Mouse (Mus musculus) ovary, postnatal 10 days (tissue): Measurements from ENCODE around the gene Elovl5.

Source experiments
- DNase-seq: peaks from one replicate; pipeline ENCODE4 v3.0.0; 2022; ENCODE audit warnings: low spot score

Elovl5 gene

GRCm38 (mm10) chr9:77929296-77929695 is 12.1 kb downstream of the Elovl5 start:
- DNase-seq = no peak

GRCm38 (mm10) chr9:77930036-77930859 is 13.1 kb downstream of the Elovl5 start:
- no peak for DNase-seq

- no peak for DNase-seq
Observed at GRCm38 (mm10) chr9:77930860-77931184, 13.7 kb downstream of the Elovl5 start.

GRCm38 (mm10) chr9:77931740-77932139 is 14.6 kb downstream of the Elovl5 start:
- no peak for DNase-seq

- DNase-seq = no peak
Observed at GRCm38 (mm10) chr9:77935818-77936611, 18.9 kb downstream of the Elovl5 start.

- no peak for DNase-seq
Observed at GRCm38 (mm10) chr9:77937875-77938274, 20.7 kb downstream of the Elovl5 start.

GRCm38 (mm10) chr9:77938761-77939553 is 21.8 kb downstream of the Elovl5 start:
- no peak for DNase-seq

- no peak for DNase-seq
Observed at GRCm38 (mm10) chr9:77939554-77939920, 22.4 kb downstream of the Elovl5 start.

- DNase-seq = no peak
Observed at GRCm38 (mm10) chr9:77941058-77941457, 23.9 kb downstream of the Elovl5 start.

GRCm38 (mm10) chr9:77941836-77942235 is 24.7 kb downstream of the Elovl5 start:
- DNase-seq = no peak

GRCm38 (mm10) chr9:77942411-77942810 is 25.2 kb downstream of the Elovl5 start:
- no peak for DNase-seq

- DNase-seq = no peak
Observed at GRCm38 (mm10) chr9:77943316-77943715, 26.2 kb downstream of the Elovl5 start.

- no peak for DNase-seq
Observed at GRCm38 (mm10) chr9:77944195-77944594, 27.0 kb downstream of the Elovl5 start.

- DNase-seq = no peak
Observed at GRCm38 (mm10) chr9:77945792-77946666, 28.9 kb downstream of the Elovl5 start.

- no peak for DNase-seq
Observed at GRCm38 (mm10) chr9:77948214-77948613, 31.1 kb downstream of the Elovl5 start.

- no peak for DNase-seq
Observed at GRCm38 (mm10) chr9:77949753-77950268, 32.6 kb downstream of the Elovl5 start.

GRCm38 (mm10) chr9:77950841-77951475 is 33.8 kb downstream of the Elovl5 start:
- no peak for DNase-seq

- no peak for DNase-seq
Observed at GRCm38 (mm10) chr9:77951971-77952370, 34.8 kb downstream of the Elovl5 start.

- DNase-seq = no peak
Observed at GRCm38 (mm10) chr9:77953053-77953452, 35.9 kb downstream of the Elovl5 start.

GRCm38 (mm10) chr9:77954496-77954895 is 37.3 kb downstream of the Elovl5 start:
- no peak for DNase-seq

- no peak for DNase-seq
Observed at GRCm38 (mm10) chr9:77954981-77955380, 37.8 kb downstream of the Elovl5 start.
